Mouse (Mus musculus) kidney, embryonic 16.5 days (tissue): Measurements from ENCODE around the gene Cdc25a. TPM values are rescaled to one million over a fixed set of nuclear protein-coding genes. Genes with fewer than 3 reads are reported as not detected.

Source experiments
- microRNA-seq: library from miRNA; unstranded; fragments of <30 nt; microRNA quantifications from one replicate; pipeline ENCODE4, GENCODE M21; 2016
- polyA plus RNA-seq: library from polyadenylated mRNA; unstranded; fragments of >200 nt; fragmentation: Nextera tagmentation; extraction: Ambion mirVana; gene quantifications from 2 replicates; pipeline ENCODE4 v1.2.1, GENCODE M21; 2015

Cdc25a gene
- polyA plus RNA-seq, 1 experiment from 2014 or later, result 24.3 TPM

Small RNAs within 50 kb of the gene (microRNA-seq; reads per million reads assigned to microRNA genes)
- 0.95 reads per million for gene Mir7089

Other genes with a start within 250 kb of the Cdc25a start
- gene Fbxw24, start 249.5 kb upstream of the Cdc25a start, polyA plus RNA-seq, result 0.21 and 0.39 TPM in 2 replicates
- 0.10 and 0.23 TPM in 2 replicates for gene Fbxw25, start 210.9 kb upstream of the Cdc25a start, polyA plus RNA-seq
- gene Fbxw18, start 172.9 kb upstream of the Cdc25a start, polyA plus RNA-seq, result 0.15 TPM in 1 of 2 replicates, not detected in the other
- not detected in 2 replicates for gene Fbxw26, start 129.5 kb upstream of the Cdc25a start, polyA plus RNA-seq
- not detected in 2 replicates for gene Fbxw27, start 84.9 kb upstream of the Cdc25a start, polyA plus RNA-seq
- 14.9 and 17.3 TPM in 2 replicates for gene Spink8, start 63.3 kb upstream of the Cdc25a start, polyA plus RNA-seq
- 77.8 and 79.1 TPM in 2 replicates for gene Nme6, start 42.8 kb upstream of the Cdc25a start, polyA plus RNA-seq
- gene Camp, start 26.0 kb upstream of the Cdc25a start, polyA plus RNA-seq, result 1.4 and 2.2 TPM in 2 replicates
- gene Map4, start 55.9 kb downstream of the Cdc25a start, polyA plus RNA-seq, result 53.9 and 64.7 TPM in 2 replicates
- gene Smarcc1, start 242.1 kb downstream of the Cdc25a start, polyA plus RNA-seq, result 96.3 and 117 TPM in 2 replicates
- gene Dhx30, start 242.3 kb downstream of the Cdc25a start, polyA plus RNA-seq, result 144 and 154 TPM in 2 replicates